Mouse (Mus musculus): ENCODE data around the gene Ptprn2. TPM values are rescaled to one million over a fixed set of nuclear protein-coding genes. Genes with fewer than 3 reads are reported as not detected.
"Not testable (repeated sequence)": the region's sequence is repeated elsewhere in the genome, so short reads cannot be mapped to it uniquely, and the experiment has no call there.

Gene Ptprn2
- polyA plus RNA-seq, 1 experiment, result 0.37 TPM

DNA sequence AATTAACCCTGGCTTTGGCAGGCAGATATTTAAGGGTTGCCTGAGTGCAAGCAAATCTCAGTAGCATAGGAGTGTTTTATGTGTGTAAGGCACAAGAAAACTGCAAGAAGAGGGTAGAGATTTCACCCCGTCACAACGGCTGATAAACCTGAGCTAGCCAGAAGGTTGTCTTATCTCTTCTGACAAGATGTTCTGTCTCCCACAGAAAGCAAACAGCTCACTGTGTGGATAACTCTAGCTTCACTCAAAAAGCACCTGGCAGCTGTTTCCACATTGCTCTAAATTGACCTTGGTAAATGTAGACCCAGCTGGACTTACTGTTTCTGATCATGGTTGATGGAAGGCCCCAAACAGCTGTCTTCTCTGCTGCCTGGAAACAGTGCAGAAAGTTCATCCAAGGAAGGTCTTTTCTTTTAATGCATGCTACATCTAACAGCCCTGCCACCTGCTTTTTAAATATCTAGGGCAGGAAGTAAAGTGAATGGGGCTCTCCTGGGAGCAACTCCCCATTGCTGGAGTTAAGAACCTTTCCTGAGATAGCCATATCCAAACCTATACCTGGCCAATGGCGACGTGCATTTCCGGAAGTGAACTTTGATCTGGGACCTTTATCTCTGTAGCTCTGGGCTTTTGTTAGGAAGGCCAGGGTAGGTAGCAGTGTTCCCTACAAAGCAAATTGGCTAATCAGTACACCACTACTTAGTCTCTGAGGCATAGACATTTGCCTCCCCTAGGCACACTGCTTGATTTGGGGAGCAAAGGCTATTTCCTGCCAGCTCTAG is 5.2 kb downstream of the Ptprn2 start:
- Histone ChIP-seq H3K9me3 (replicated peaks; ENCODE audit: control insufficient read depth, insufficient read depth, low read length, poor library complexity, severe bottlenecking) (no peaks in the 10 kb centered on the region), H3K27ac (ENCODE audit: insufficient read depth, low read length) (no peak overlapping the region), H3K4me1 (ENCODE audit: control insufficient read depth, insufficient read depth, low read length) (no peaks in the 10 kb centered on the region), H3K9ac (ENCODE audit: low read depth, poor library complexity, severe bottlenecking) (no peak overlapping the region), H3K4me3 (ENCODE audit: low read depth, low read length) (no peak overlapping the region), H3K36me3 (ENCODE audit: control insufficient read depth, insufficient read depth, low read length, poor library complexity, severe bottlenecking) (no peaks in the 10 kb centered on the region), H3K27me3 (ENCODE audit: control insufficient read depth, insufficient read depth, low read length, poor library complexity, severe bottlenecking) (no peaks in the 10 kb centered on the region)
- no peak for TF ChIP-seq CTCF (IDR thresholded peaks at IDR 0.05; ENCODE audit: low read depth, low read length)
- TF ChIP-seq POLR2A (IDR thresholded peaks at IDR 0.05; ENCODE audit: insufficient read depth, low read length), result no peak
- TF ChIP-seq EP300 (IDR thresholded peaks at IDR 0.05; ENCODE audit: insufficient read depth, low read depth, low read length), result no peak

DNA sequence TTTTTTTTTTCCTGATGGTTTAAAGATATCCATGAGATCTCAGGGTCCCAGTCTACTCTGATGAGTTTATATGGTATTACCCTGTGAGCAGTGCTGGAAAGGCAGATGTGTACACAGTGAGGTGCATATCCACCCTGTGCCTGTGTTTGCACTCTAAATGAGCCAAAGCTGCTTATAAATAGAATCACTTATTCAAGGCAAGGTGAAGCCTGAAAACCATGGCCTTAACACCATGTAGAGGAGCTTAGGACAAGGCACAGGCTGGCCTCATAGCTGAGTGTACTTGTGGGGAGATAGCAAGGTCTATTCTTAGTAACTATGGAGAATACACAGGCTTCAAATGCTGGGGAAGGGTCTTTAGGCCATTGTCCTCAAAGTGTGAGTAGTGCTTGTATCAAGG is 13.1 kb downstream of the Ptprn2 start:
- H3K4me1 ChIP-seq (ENCODE audit: control insufficient read depth, insufficient read depth, low read length), result no peaks in the 10 kb centered on the region
- H3K27me3 ChIP-seq (ENCODE audit: control insufficient read depth, insufficient read depth, low read length, poor library complexity, severe bottlenecking), result no peaks in the 10 kb centered on the region
- H3K9me3 ChIP-seq (replicated peaks; ENCODE audit: control insufficient read depth, insufficient read depth, low read length, poor library complexity, severe bottlenecking), result no peaks in the 10 kb centered on the region
- no peak overlapping the region for H3K27ac ChIP-seq (ENCODE audit: insufficient read depth, low read length)
- no peaks in the 10 kb centered on the region for H3K36me3 ChIP-seq (ENCODE audit: control insufficient read depth, insufficient read depth, low read length, poor library complexity, severe bottlenecking)
- no peak overlapping the region for H3K4me3 ChIP-seq (ENCODE audit: low read depth, low read length)
- H3K9ac ChIP-seq (ENCODE audit: low read depth, poor library complexity, severe bottlenecking), result no peak overlapping the region
- no peak for TF ChIP-seq CTCF (IDR thresholded peaks at IDR 0.05; ENCODE audit: low read depth, low read length)

- Histone ChIP-seq H3K4me3 (ENCODE audit: low read depth, low read length) (no peak overlapping the region), H3K27me3 (ENCODE audit: control insufficient read depth, insufficient read depth, low read length, poor library complexity, severe bottlenecking) (no peaks in the 10 kb centered on the region), H3K9ac (ENCODE audit: low read depth, poor library complexity, severe bottlenecking) (no peak overlapping the region), H3K27ac (ENCODE audit: insufficient read depth, low read length) (no peak overlapping the region), H3K4me1 (ENCODE audit: control insufficient read depth, insufficient read depth, low read length) (no peaks in the 10 kb centered on the region), H3K9me3 (replicated peaks; ENCODE audit: control insufficient read depth, insufficient read depth, low read length, poor library complexity, severe bottlenecking) (no peaks in the 10 kb centered on the region), H3K36me3 (ENCODE audit: control insufficient read depth, insufficient read depth, low read length, poor library complexity, severe bottlenecking) (no peaks in the 10 kb centered on the region)
- TF ChIP-seq EP300 (IDR thresholded peaks at IDR 0.05; ENCODE audit: insufficient read depth, low read depth, low read length) (no peak), POLR2A (IDR thresholded peaks at IDR 0.05; ENCODE audit: insufficient read depth, low read length) (no peak), CTCF (IDR thresholded peaks at IDR 0.05; ENCODE audit: low read depth, low read length) (no peak)
These were observed 15.1 kb downstream of the Ptprn2 start for GRCm38 (mm10) chr12:116500652-116501051.

DNA sequence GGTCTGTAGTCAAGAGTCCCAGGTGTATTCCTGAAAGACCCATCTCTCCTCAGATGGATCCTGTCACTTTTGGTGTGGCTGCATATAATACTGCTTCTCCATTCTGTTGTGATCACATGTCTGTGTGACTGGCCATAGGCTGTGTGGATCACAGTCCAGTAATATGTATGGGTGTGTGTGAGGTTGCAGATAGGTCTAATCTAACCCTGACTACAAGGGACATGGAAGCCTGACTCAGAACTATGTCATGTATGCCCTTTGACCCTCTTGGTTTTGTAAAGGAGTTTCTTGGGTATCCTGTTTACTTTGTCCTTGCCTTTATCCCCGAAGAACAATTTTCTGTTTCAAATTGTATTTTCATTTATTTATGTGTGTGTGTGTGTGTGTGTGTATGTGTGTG is 27.0 kb downstream of the Ptprn2 start:
- Histone ChIP-seq H3K27me3 (ENCODE audit: control insufficient read depth, insufficient read depth, low read length, poor library complexity, severe bottlenecking) (no peaks in the 10 kb centered on the region), H3K9me3 (replicated peaks; ENCODE audit: control insufficient read depth, insufficient read depth, low read length, poor library complexity, severe bottlenecking) (no peaks in the 10 kb centered on the region), H3K4me1 (ENCODE audit: control insufficient read depth, insufficient read depth, low read length) (no peaks in the 10 kb centered on the region), H3K4me3 (ENCODE audit: low read depth, low read length) (no peak overlapping the region), H3K27ac (ENCODE audit: insufficient read depth, low read length) (no peak overlapping the region), H3K36me3 (ENCODE audit: control insufficient read depth, insufficient read depth, low read length, poor library complexity, severe bottlenecking) (no peaks in the 10 kb centered on the region), H3K9ac (ENCODE audit: low read depth, poor library complexity, severe bottlenecking) (no peak overlapping the region)
- no peak for TF ChIP-seq POLR2A (IDR thresholded peaks at IDR 0.05; ENCODE audit: insufficient read depth, low read length)
- no peak for TF ChIP-seq EP300 (IDR thresholded peaks at IDR 0.05; ENCODE audit: insufficient read depth, low read depth, low read length)
- no peak for TF ChIP-seq CTCF (IDR thresholded peaks at IDR 0.05; ENCODE audit: low read depth, low read length)

GRCm38 (mm10) chr12:116513788-116514187 is 28.3 kb downstream of the Ptprn2 start:
- H3K4me1 ChIP-seq (ENCODE audit: control insufficient read depth, insufficient read depth, low read length); H3K9me3 ChIP-seq (replicated peaks; ENCODE audit: control insufficient read depth, insufficient read depth, low read length, poor library complexity, severe bottlenecking); H3K9ac ChIP-seq (ENCODE audit: low read depth, poor library complexity, severe bottlenecking); H3K27ac ChIP-seq (ENCODE audit: insufficient read depth, low read length); H3K27me3 ChIP-seq (ENCODE audit: control insufficient read depth, insufficient read depth, low read length, poor library complexity, severe bottlenecking); H3K4me3 ChIP-seq (ENCODE audit: low read depth, low read length); H3K36me3 ChIP-seq (ENCODE audit: control insufficient read depth, insufficient read depth, low read length, poor library complexity, severe bottlenecking): not testable (repeated sequence)

DNA sequence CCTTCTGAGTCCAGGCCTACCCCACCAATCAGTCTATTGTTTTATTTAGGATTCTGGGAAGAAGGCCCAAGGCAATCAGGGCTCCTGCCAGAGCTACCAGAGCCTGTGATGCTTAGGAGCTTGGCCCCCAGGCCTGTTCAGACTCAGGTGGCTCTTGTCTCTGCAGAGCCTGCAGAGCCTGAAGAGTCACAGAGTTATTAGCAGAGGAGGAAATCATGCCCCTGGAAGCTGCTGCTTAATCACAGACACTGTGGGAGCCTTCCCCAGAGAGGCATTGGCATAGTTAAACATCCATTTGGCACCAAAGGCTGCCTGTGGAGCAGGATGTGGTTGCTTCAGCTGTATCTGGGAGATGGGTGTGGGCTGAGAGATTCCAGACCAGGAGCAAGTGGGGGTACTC is 30.3 kb downstream of the Ptprn2 start:
- H3K9me3 ChIP-seq (replicated peaks; ENCODE audit: control insufficient read depth, insufficient read depth, low read length, poor library complexity, severe bottlenecking), result no peaks in the 10 kb centered on the region
- H3K36me3 ChIP-seq (ENCODE audit: control insufficient read depth, insufficient read depth, low read length, poor library complexity, severe bottlenecking), result no peaks in the 10 kb centered on the region
- TF ChIP-seq EP300 (IDR thresholded peaks at IDR 0.05; ENCODE audit: insufficient read depth, low read depth, low read length), result no peak
- TF ChIP-seq CTCF (IDR thresholded peaks at IDR 0.05; ENCODE audit: low read depth, low read length), result no peak
- no peaks in the 10 kb centered on the region for H3K27me3 ChIP-seq (ENCODE audit: control insufficient read depth, insufficient read depth, low read length, poor library complexity, severe bottlenecking)
- H3K4me3 ChIP-seq (ENCODE audit: low read depth, low read length), result no peak overlapping the region
- no peaks in the 10 kb centered on the region for H3K4me1 ChIP-seq (ENCODE audit: control insufficient read depth, insufficient read depth, low read length)
- H3K27ac ChIP-seq (ENCODE audit: insufficient read depth, low read length), result no peak overlapping the region
- H3K9ac ChIP-seq (ENCODE audit: low read depth, poor library complexity, severe bottlenecking), result no peak overlapping the region

Data from ES-Bruce4 (cell line).